Mouse (Mus musculus) bone marrow, adult 2 months (tissue): ENCODE results near the gene Slc44a2.

Experiments
- CTCF ChIP-seq: fragments of 200-500 bp; IDR thresholded peaks from 2 replicates; pipeline ENCODE4 v1.5.1; 2011; ENCODE audit warnings: low read length, control low read depth; ENCODE audit not compliant: control insufficient read depth, insufficient read depth
- POLR2A ChIP-seq: fragments of 200-500 bp; IDR thresholded peaks from 2 replicates; pipeline ENCODE4 v1.6.1; 2011; ENCODE audit warnings: low read depth, mild to moderate bottlenecking, control low read depth, low read length, borderline replicate concordance; ENCODE audit not compliant: control insufficient read depth

- TF ChIP-seq POLR2A = peak; percentile 22; the same call in 1 of the 2 replicates
- TF ChIP-seq CTCF = no peak
Measured at GRCm38 (mm10) chr9:21368131-21368584, 47.7 kb downstream of the Slc44a2 start.
